Mouse (Mus musculus): ENCODE measurements at regions not wholly inside any gene's neighbourhood (a gene's known extent, or its start where the extent isn't known, plus 50 kb on each side); places are given as distances from the start of the nearest gene placed in this dataset.

DNA sequence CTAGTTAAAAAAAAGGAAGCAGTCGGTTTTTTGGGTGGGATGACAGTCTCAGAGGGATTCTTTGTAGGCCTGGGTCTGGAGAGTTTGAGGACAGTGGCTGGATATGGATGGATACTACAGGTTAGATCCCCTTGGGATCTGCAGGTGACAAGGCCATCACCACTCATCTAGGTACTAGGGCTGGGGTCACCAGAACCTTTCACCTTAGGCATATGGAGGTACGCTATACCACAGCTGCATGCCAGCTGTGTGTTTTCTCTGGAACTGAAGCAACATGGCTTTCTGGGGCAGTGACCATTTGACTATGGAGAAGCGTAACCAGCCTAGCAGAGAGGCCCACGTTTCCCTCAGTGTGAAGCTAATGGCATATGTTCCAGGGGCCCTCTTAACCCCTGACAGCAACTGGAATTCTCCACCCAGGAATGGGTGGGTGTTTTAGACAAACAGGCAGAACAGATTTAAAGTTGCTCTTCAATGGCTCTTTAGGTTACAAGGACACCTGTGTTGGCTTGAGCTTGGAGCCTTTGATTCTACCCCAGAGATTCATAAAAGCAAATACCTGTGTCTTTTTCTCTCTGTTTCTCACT, 118.8 kb downstream of the Ndfip2 start:
- no peak overlapping the region for H3K27ac ChIP-seq
- TF ChIP-seq CTCF (IDR thresholded peaks at IDR 0.05): no peak
- no peak for DNase-seq (ENCODE audit: extremely low spot score in 1 of 2, low spot score in 2 of 2)
- intact Hi-C loops (cut with DNase I): no loop called here
- no peak overlapping the region for H3K4me3 ChIP-seq

DNA sequence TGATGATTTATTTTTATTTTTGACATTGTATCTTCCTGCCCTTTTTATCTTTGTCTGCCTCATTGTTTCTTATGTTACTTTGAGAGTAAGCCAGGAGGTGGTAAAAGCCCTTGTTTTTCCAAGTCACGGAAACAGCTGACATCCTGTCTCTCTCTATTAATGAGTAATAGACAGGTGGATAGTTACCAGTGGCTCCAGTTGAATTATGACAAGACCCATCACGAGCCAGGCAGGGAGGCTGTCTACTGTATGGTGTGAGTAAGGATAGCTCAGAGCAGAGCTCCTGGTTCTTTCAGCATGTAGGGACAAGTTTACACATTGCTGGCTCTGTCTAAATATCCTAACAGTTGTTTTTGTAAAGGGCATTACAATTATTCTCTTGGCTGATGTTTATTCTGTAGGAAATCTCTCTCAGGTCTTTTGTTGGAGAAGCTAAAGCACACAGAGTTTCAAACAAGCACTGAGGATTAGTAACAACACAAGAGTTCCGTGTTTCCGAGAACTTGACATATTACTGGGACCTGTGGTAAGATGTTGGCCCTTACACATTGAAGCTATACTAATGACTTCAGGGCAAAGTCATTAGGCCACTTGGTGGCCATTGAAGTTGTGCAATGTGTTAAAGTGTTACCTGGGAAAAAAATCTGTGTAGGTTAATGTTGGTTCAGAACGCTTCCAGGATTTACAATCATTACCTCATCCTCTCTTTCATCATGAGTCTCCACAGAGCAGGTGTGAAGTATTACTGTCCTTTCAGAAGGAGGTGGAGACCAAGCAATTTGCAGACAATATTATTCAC, 111.5 kb downstream of the Ndfip2 start:
- no peak overlapping the region for H3K27ac ChIP-seq
- no peak for TF ChIP-seq CTCF (IDR thresholded peaks at IDR 0.05)
- intact Hi-C loops (cut with DNase I): no loop called here
- H3K4me3 ChIP-seq: no peak overlapping the region
- DNase-seq (ENCODE audit: extremely low spot score in 1 of 2, low spot score in 2 of 2): no peak

DNA sequence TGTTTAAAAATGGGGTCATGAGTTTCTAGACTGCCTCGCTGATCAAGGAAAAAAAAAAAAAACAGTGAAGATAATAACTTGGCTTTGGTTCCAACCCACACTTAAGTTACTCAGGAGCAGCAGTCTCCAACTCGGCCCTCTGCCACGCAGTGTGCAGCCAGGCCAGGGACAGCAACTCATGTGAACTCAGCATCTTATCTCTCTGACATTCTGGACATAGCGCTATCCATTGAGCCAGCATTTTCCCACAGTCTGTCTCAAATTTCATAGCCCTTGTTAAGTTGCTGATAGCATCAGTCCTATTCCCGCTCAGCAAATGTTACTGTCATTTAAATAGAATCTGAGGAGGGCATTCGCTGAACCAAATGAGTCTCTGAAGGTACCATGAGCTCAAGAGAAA, 102.2 kb downstream of the Ndfip2 start:
- no peak overlapping the region for H3K4me3 ChIP-seq
- H3K27ac ChIP-seq: no peak overlapping the region
- no peak for DNase-seq (ENCODE audit: extremely low spot score in 1 of 2, low spot score in 2 of 2)
- intact Hi-C loops (cut with DNase I): no loop called here
- no peak for TF ChIP-seq CTCF (IDR thresholded peaks at IDR 0.05)

DNA sequence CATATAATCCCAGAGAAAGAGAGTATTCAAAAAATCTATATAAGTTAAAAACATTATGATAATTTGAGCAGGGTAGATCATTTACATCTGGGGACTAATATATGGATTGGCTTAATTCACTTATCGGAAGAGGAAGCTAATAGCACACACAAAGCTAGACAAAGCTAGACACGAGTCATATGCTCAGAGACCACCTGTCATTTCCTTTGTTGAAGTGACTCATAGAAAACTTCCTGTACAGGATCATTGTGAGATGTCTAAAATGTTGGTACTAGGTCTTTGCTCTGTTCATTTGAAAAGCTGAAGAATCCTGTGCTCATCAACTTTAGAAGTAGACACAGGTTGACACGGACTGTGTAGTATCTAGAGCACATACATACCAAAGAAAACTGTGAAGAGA, 101.5 kb downstream of the Ndfip2 start:
- intact Hi-C loops (cut with DNase I): no loop called here
- Histone ChIP-seq H3K4me3 (no peak overlapping the region), H3K27ac (no peak overlapping the region)
- no peak for TF ChIP-seq CTCF (IDR thresholded peaks at IDR 0.05)
- DNase-seq (ENCODE audit: extremely low spot score in 1 of 2, low spot score in 2 of 2): no peak

Small RNAs in the stretch of these regions (microRNA-seq; reads per million reads assigned to microRNA genes)
- gene Gm22406: 0 reads per million in 2 experiments
- 0 reads per million in 2 experiments for gene Mir6390
